Mouse (Mus musculus) testis, adult 2 months (tissue): ENCODE data around the gene Pakap. TPM values are rescaled to one million over a fixed set of nuclear protein-coding genes. Genes with fewer than 3 reads are reported as not detected.

Experiments
- H3K27ac ChIP-seq: fragments of 200-500 bp; 2 replicates; pipeline ENCODE4 v1.5.1; 2012; ENCODE audit warnings: low read depth, low read length; ENCODE audit not compliant: control insufficient read depth, insufficient read depth
- H3K27me3 ChIP-seq: fragments of 200-500 bp; 2 replicates; pipeline ENCODE4 v1.6.1; 2012; ENCODE audit warnings: mild to moderate bottlenecking, low read length, moderate library complexity; ENCODE audit not compliant: control insufficient read depth, insufficient read depth
- H3K36me3 ChIP-seq: fragments of 200-500 bp; 2 replicates; pipeline ENCODE4 v1.6.1; 2012; ENCODE audit warnings: mild to moderate bottlenecking, low read length; ENCODE audit not compliant: control insufficient read depth, insufficient read depth
- H3K4me1 ChIP-seq: fragments of 200-500 bp; 2 replicates; pipeline ENCODE4 v1.6.1; 2012; ENCODE audit warnings: low read length; ENCODE audit not compliant: control insufficient read depth, insufficient read depth
- H3K4me3 ChIP-seq: fragments of 200-500 bp; 2 replicates; pipeline ENCODE4 v1.5.1; 2012; ENCODE audit warnings: low read depth, mild to moderate bottlenecking, low read length, moderate library complexity, mixed read lengths; ENCODE audit not compliant: control insufficient read depth
- CTCF ChIP-seq: fragments of 200-500 bp; IDR thresholded peaks from 2 replicates; pipeline ENCODE4 v1.5.1; 2012; ENCODE audit warnings: low read depth, mild to moderate bottlenecking, inconsistent platforms, low read length, moderate library complexity; ENCODE audit not compliant: control insufficient read depth, insufficient read depth, insufficient replicate concordance
- POLR2A ChIP-seq: fragments of 200-500 bp; IDR thresholded peaks from 2 replicates; pipeline ENCODE4 v1.6.1; 2012; ENCODE audit warnings: low read depth, mild to moderate bottlenecking, inconsistent platforms, low read length, moderate library complexity; ENCODE audit not compliant: control insufficient read depth
- polyA plus RNA-seq: library from polyadenylated mRNA; depleted of rRNA; stranded (reverse); fragments of >200 nt; gene quantifications from 2 replicates; pipeline ENCODE4 v1.2.3, GENCODE M21; 2012

The Pakap gene
- polyA plus RNA-seq, 1 experiment, result 0.96 TPM

GRCm38 (mm10) chr4:57816146-57816545 lies 248.2 kb downstream of the Pakap start:
- peaks cover 3% of the 10 kb centered on the region; the same call in 1 of the 2 replicates for H3K4me1 ChIP-seq

GRCm38 (mm10) chr4:57820839-57821374 lies 252.9 kb downstream of the Pakap start:
- TF ChIP-seq CTCF, result no peak
- no peak for TF ChIP-seq POLR2A
- H3K4me1 ChIP-seq, result peaks cover 3% of the 10 kb centered on the region; the same call in 1 of the 2 replicates
- H3K27me3 ChIP-seq, result no peaks in the 10 kb centered on the region
- H3K27ac ChIP-seq, result no peak overlapping the region
- no peak overlapping the region for H3K4me3 ChIP-seq
- H3K36me3 ChIP-seq, result no peaks in the 10 kb centered on the region

More at GRCm38 (mm10) chr4:57816146-57816545, 248.2 kb downstream of the Pakap start:
- Histone ChIP-seq H3K27ac (no peak overlapping the region), H3K27me3 (no peaks in the 10 kb centered on the region), H3K4me3 (no peak overlapping the region), H3K36me3 (no peaks in the 10 kb centered on the region)
- TF ChIP-seq POLR2A (no peak), CTCF (no peak)

- no peak for TF ChIP-seq CTCF
- TF ChIP-seq POLR2A, result no peak
- H3K27me3 ChIP-seq, result no peaks in the 10 kb centered on the region
- no peak overlapping the region for H3K4me3 ChIP-seq
- no peaks in the 10 kb centered on the region for H3K36me3 ChIP-seq
- peaks cover 3% of the 10 kb centered on the region; the same call in 1 of the 2 replicates for H3K4me1 ChIP-seq
- H3K27ac ChIP-seq, result peak overlapping the region; percentile 40
Observed at GRCm38 (mm10) chr4:57821556-57822356, 253.8 kb downstream of the Pakap start.

GRCm38 (mm10) chr4:57822641-57823040 lies 254.7 kb downstream of the Pakap start:
- Histone ChIP-seq H3K4me1 (peaks cover 3% of the 10 kb centered on the region; the same call in 1 of the 2 replicates), H3K36me3 (no peaks in the 10 kb centered on the region), H3K27ac (no peak overlapping the region), H3K4me3 (no peak overlapping the region), H3K27me3 (no peaks in the 10 kb centered on the region)
- TF ChIP-seq CTCF (no peak), POLR2A (no peak)

- no peak overlapping the region for H3K4me3 ChIP-seq
- H3K36me3 ChIP-seq, result no peaks in the 10 kb centered on the region
- H3K27ac ChIP-seq, result no peak overlapping the region
- no peaks in the 10 kb centered on the region for H3K27me3 ChIP-seq
- H3K4me1 ChIP-seq, result peaks cover 3% of the 10 kb centered on the region; the same call in 1 of the 2 replicates
- TF ChIP-seq POLR2A (no peak), CTCF (no peak)
Observed at GRCm38 (mm10) chr4:57824626-57825240, 256.8 kb downstream of the Pakap start.

- H3K4me3 ChIP-seq, result no peak overlapping the region
- H3K27ac ChIP-seq, result no peak overlapping the region
- H3K36me3 ChIP-seq, result no peaks in the 10 kb centered on the region
- H3K4me1 ChIP-seq, result no peaks in the 10 kb centered on the region
- no peaks in the 10 kb centered on the region for H3K27me3 ChIP-seq
- TF ChIP-seq POLR2A, result no peak
- no peak for TF ChIP-seq CTCF
Observed at GRCm38 (mm10) chr4:57826272-57826671, 258.3 kb downstream of the Pakap start.

GRCm38 (mm10) chr4:57829131-57829530 lies 261.2 kb downstream of the Pakap start:
- H3K27me3 ChIP-seq, result no peaks in the 10 kb centered on the region

GRCm38 (mm10) chr4:57829740-57830139 lies 261.8 kb downstream of the Pakap start:
- H3K4me3 ChIP-seq, result no peak overlapping the region
- no peaks in the 10 kb centered on the region for H3K36me3 ChIP-seq
- TF ChIP-seq POLR2A (no peak), CTCF (no peak)
- H3K27ac ChIP-seq, result no peak overlapping the region
- no peaks in the 10 kb centered on the region for H3K27me3 ChIP-seq
- no peaks in the 10 kb centered on the region for H3K4me1 ChIP-seq

More at GRCm38 (mm10) chr4:57829131-57829530, 261.2 kb downstream of the Pakap start:
- TF ChIP-seq CTCF (no peak), POLR2A (no peak)
- Histone ChIP-seq H3K27ac (no peak overlapping the region), H3K4me3 (no peak overlapping the region), H3K36me3 (no peaks in the 10 kb centered on the region), H3K4me1 (no peaks in the 10 kb centered on the region)
